Mouse (Mus musculus) R1 (cell line): ENCODE results near the gene Arid5a.

Experiments
- DNase-seq: peaks from one replicate; pipeline ENCODE4 v3.0.0-alpha.2; 2018; ENCODE audit warnings: low read depth, low spot score

Arid5a gene

DNA sequence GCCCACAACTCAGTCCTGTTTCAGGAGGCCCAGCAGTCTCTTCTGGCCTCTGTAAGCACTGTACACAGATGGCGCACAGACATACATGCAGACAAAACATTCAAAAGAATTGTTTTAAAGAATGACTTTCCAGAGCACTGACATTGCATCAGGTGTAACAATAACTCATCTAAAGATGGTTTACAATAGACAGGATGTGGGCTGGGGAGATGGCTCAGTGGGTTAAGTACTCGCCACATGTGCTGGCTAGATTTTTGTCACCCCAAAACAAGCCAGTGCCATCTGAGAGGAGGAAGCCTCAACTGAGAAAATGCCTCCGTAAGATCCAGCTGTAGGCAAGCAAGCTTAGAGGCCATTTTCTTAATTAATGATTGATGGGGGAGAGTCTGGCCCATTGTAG is 13.1 kb upstream of the Arid5a start:
- DNase-seq = no peak

DNA sequence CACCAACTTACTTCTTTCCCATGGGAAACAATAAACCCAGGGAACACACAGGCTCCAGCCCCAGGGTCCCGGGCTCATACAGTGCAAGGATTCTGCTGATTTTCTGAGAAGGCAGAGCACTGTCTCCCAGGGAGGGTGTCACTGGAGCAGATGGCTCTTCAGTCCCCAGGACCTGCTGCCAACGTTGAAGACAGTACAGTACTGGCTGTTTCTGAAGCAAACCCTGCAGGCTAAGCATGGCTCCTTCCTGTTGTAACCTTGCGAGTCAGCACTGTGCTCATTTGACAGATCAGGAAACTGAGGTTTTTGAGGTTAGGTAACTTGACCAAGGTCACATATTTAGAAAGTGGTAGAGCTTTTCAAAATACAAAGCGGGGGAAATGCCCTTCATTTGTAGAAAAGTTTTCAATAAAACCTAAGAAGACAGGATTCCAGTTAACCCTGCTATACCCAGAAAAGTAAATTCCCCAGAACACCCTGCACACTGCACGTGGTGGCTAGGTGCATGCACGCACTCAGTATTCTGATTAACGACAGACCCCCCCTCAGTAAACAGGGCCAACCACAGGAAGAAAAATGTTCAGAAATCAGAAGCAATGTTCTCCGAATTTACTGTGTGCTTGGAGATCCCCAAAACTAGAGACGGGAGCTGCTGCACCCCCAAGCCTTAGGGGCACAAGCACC is 10.9 kb upstream of the Arid5a start:
- no peak for DNase-seq

DNA sequence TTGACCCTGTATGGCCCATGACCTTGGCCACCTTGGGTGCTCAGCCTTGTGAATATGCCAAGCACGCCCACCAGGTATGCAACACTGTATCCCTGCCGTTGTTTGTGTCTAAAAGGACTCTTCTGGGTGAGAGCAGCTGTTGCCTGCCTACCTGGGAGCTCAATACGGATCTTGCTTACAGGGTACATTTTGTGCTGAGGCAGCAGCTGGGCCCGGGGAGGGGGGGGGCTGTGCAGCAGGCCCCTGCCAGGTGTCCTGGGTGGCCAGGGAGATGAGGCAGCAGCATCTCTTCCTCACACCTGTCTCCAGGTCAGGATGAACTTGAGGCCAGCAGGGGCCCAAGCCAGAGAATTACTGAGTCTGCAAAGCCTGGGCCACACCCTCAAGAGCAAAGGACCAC is 9.4 kb upstream of the Arid5a start:
- no peak for DNase-seq

DNA sequence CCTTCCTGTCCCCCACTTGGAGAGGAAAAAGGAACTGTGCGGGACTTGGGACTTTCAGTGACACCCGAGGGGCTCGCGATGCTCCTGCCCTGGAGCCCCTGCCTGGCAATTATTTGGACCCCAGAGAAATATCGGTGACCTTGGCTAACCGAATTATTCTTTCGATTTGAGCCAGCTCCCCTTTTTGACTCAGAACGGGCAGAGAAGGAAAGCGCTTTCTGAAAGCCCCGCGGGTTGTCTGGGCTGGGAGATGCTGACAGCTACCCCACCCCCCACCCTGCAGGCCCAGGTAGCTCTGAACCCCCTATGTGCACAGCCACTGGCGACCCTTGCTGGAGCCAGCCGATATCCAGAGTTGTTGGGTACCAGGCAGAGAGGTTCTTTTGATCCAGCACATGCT is 8.4 kb upstream of the Arid5a start:
- no peak for DNase-seq

DNA sequence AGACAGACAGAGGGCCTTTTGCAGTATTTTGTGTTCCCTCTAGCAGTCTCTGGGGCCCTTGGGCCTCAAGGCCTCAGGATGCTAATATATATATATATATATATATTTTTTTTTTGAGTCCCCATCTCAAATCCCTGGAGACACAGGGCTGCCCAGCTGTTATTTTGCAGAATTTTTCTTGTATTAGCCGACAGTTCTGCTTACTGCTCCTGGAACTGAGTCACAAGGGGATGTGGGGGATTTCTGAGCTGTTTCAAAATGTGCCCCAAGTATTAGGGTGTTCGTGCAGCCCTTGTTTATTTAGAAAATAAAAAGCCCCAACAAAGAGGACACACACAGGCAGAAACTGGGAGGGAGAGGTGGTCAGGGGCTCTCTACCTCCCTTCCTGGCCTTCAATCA is 7.9 kb upstream of the Arid5a start:
- no peak for DNase-seq

DNA sequence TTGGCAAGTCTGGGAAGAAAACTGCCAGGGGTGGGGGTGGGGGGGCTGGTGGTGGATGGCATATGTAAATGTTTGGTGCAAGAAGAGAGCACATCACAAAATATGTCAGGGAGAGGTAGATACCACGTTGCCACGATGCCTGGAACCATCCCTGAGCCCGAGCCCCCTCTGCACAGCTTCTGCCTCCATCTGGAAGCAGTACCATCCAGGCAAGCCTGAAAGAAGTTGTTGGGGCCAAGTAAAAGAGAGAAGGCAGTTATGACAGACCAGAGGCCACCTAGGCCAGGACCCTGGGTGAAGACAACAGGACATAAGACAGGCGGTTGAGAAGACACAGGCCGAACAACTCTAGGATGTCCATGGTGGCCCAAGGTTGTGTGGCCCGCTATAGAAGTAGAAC is 7.0 kb upstream of the Arid5a start:
- DNase-seq = no peak

DNA sequence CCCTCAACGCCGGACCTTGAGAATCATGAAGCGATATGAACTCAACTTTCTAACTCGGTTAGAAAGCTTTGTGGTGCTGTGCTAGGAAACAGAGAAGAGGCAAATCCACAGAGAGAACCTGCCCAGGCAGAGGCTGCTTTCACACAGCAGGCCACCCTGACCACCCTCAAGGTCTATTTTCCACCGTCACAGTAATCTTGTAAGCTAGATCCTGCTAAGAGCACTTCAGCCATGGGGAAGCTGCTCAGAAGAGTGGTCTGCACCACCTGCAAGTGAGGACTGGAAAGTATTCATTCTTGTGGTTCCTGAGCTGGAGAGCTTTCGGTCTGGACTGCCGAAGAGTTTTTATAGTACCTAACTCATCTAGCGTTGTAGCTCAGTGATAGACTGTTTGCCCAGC is 5.3 kb upstream of the Arid5a start:
- no peak for DNase-seq

DNA sequence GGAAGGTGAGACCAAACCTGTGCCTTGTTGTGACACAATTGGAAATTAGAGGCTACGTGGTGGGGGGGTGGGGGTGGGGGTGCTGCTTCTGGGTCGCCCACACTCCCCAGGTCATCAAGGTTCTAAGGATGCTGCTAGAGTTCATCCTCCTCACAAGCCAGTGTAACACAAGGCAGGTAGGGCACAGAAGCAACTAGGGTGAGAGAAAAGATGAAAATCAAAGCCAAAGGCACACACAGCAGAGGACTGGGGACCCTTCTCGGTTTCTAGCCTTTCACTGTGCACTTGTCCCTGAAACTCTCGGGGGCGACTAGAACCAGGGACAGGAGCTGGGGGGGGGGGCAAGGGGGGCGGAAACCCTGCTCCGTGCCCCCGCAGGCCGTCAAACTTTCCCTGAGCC is 4.6 kb upstream of the Arid5a start:
- DNase-seq = no peak

DNA sequence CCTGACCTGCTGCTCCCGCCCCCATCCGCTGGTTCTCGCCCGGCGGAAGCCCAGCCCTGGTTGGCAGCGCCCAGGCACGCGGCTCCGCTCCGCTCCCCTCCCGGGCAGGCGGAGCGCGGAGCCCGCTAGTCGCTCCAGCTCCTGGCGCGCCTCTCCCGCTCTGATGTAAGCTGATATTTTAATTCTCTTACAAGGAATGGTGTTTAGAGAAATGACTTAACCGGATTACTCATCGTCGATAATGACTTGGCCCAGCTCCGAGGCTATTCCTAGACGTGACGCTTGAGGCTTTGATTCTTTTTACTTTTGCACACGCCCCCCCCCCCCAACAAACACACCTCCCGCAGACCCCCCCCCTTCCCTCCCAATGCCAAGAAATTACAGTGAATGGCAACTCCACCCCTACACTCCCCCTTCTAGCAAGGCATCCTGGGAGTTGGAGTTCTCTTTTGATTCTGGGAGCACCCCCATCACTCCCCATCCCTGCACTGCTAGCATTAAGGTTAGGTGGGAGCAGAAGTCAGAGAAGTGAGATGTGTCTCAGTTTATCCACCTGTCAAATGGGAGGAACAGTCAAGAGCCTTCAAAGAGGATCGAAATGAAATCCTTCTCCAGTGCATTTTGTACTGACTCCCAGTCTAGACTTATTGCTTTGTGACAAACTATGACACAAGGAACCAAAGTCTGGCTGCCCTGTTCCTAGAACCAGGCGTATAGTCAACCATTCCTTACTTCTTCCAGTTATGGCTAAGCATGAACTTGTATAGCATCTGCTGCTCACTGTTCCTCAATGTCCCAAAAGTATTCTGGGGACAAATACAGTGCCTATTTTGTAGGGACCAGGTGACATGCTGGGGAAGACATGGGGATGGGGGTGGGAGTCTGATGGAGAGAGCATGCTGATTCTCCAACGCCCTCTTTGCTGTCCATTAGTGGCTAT is 3.9 kb upstream of the Arid5a start:
- DNase-seq = peak; percentile 67

DNA sequence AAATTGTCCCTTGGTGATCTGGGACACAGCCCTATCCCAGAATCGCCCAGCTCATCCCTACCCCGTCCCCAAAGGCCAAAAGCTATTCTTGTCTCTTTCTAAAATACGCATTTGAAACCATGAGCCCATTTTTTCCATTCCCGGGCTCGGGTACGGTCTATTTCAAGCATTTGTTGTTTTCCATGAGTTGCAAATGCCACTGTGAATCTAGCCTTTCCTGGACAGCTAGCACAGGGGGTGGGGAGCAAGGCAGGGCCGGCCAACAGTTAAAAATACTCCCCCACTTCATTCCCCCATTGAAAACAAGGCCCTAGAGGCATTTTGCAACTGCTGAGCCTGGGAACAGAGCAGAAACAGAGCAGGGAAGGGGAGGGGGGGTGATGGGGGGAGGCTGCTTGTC is 2.8 kb upstream of the Arid5a start:
- DNase-seq = no peak

DNA sequence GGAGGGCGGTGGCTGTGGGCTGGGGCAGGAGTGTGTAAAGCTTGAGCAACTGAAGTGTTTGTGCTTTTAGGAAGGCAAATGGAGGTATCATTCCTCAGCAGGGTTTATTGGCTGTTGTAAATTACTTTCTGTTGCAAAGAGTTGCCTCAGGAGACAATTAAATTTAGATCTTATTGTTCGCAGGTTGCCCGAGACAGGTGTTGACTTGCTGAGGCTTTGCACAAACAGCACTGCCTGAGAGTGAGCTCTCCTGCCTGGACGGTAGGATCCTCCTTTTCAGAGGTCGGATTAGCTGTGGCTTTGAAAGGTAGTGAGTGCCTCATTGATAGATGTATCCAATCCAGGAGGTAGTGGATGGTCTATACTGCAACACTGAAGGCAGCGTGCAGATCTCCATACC is 1.4 kb upstream of the Arid5a start:
- no peak for DNase-seq

DNA sequence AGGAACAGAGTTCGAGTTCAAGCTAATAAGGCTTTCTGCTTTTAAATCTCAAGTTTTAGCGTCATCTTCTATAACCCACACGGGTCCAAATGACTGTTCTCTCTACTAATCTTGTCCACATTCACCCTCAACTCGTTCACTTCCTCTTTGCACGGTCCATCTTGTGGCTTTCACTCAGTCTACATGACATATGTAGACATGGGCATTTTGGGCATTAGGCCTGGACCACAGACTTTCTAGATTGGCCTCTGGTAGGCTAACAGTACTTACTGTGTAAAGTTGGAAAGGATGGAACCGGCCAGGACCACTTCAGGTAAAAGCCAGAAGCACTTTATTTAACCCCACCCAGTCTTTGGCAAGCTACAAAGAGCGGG is 425 bp upstream of the Arid5a start:
- DNase-seq = no peak

DNA sequence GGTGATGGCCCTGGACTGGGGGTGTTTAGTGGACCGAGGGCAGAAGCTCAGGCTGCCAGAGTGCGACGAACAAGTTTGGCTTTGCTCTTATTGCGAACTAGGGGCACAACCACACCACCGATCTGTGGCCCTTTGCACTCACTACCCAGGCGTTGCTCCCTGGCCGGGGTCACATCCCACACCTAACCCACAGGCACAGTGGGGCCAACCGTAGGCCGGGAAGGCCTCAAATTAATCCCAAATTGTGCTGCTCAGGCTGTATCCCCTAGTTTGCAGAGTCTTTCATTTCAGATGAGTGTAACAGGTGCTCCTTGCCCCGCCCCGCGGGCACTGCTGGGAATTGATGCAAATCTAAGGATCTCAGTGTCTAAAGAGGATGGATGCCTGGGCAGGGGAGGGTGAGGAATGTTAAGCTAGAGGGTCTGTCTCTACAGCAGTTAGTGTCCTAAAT is 943 bp downstream of the Arid5a start:
- DNase-seq = peak; percentile 46

DNA sequence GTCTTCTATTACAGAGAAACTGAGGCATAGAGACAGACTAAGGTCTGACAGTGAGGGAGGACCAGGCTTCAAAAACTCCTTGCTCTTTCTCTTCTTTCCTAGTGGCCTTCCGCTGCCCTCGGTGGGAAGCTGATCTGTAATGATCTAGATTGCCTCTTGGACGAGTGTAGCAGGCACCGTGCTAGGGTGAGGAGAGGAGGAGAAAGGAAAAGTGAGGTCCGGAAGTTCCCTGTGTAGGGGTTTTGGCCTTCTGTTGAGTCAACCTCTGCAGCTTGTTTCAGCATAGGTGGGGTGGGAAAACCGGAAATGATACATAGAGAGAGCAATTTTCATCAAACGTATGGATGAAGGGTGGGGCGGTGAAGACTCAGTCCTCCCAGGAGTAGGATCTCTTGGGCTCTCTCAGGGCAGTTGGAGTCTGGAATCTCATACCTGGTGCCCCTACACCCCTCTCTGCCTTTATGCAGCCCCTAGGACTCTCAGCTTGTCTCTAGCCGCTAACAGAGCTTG is 1.5 kb downstream of the Arid5a start:
- no peak for DNase-seq

DNA sequence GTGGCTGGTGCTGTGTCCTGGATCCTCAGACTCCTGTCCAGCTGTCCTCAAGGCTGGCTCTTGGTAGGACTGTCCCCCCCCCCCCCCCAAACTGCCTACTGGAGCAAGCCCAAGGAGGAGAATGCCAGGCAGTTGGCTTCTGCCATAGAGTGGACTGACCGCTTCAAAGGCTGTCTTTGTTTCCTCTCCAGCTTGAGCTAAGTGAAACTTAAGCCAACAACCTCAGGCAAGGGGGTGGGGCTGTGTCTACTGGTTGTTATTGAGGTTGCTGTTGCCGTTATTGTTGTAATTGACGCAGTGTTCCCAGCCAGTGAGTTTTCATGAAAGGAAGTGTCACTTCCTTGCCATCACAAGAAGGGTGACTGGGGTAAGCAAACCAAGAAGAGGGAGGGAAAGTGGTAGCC is 2.0 kb downstream of the Arid5a start:
- no peak for DNase-seq

DNA sequence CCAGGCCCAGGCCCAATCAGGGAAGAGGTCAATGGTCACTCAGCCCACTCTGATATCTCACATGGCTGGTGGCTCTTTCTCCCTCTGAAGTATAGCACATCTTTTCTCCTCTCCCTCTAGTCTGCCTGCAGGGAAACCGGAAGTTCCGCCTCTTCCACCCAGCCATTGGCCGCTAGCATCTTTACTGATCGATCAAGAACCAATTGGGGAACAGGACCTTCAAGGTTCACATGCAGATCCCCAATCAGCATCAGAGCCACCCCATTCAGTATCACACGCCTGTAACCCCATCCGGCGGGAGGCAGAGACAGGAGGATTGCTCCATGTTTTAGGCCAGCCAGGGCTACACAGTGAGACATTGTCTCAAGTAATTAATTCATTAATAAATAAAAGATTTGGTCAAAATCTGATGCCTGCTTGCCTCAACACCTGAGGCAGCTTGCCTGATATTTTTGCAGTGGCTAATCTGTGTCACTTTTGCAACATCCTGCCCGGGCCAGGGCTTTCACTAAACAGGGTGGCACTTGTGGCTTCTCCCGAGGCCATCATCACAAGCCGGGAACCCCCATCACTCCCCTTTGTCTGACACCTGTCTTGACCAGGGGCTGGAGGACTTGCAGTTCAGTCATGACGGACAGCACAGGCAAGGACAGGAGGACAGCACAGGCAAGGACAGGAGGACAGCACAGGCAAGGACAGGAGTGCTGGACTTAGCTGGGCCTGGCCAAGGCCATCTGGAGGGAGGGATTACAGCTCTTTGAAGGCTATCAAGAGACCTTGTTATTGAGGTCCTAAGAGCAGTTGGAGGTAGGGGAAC is 7.6 kb downstream of the Arid5a start:
- DNase-seq = peak; percentile 98

DNA sequence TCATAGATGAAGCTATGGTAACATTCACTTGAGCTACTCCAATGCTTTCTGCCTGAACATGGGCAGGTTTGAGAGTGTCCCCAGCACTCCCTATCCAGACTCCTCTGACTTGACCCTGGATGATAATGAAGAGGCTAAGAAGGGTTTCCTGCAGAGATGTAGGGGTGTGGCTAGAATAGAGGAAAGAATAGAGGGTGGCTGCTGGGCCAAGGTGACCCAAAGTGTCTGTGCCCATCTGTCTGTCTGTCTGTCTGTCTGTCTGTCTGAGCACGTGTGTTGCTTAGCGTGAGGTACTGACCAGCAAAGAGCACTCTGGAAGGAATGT is 8.2 kb downstream of the Arid5a start:
- peak; percentile 33 for DNase-seq

DNA sequence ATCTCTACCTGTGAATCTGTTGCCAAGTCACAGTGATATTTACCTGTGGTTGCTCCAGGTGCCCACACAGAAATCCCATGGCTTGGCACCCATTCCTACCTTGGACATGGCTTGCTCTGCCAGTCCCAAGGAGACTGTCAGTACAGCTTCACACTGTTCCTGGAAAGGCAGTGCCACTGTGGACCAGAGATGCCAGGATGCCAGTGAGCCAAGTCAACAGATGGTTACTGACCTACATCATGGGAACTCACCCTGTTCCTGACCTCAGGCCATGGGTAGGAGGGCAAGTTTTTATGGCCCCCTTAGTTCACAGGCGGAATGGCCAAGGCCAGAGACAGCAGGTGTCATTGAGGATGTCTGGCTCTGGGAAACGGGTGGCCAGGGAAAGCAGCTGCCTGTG is 13.6 kb downstream of the Arid5a start:
- no peak for DNase-seq

DNA sequence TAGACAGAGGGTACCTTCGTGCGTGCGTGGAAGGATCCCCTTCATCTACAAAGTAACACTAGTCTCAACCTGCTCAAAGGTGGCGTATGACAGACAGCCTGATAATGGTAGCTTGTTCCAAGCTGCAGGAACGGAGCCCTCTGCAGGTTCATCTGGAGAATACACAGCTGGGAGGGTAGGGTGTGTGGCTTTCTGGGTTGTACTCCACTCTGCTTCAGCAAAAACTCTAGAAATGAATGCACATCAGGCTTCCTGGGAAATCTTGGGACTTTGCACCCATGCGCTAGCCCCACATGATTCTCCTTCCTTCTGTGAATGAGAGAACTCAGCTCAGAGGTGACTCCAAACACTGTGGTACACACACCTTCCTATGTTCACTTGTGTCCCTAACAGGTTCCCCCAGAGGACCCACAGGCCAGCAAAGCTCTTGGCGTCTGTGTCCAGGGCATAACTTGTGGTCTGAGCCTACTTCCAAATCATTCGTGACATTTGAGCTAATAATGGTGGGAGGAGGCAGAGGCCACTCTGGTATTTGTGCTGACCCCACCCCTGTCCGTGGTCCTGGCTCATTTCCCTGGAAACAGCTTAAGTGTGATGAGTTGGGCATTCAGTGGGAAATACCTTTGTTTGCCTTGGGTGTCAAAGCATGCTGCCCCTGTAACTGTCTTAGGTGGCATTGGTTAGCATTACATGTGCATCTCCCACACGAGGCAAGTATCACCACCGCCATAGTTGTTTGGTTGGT is 14.5 kb downstream of the Arid5a start:
- DNase-seq = peak; percentile 61

DNA sequence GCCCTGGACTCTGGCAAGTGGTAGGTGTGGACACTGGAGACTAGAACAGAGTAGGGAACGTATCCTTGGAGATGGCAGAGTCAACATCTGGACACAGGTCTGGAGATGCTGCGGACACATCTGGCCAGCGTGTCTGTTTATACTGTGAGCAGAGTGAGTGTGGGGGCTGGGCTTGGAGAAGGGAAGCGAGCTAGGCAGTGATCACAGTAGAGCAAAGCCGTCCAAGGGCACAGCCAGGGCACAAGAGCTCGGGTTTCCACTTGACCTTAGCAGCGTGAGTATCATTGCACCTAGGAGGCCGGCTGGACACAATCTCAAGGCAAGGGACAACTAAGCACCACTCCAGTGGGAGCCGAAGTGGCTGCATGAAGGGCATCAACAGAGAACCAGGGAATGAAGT is 15.5 kb downstream of the Arid5a start:
- DNase-seq = no peak

DNA sequence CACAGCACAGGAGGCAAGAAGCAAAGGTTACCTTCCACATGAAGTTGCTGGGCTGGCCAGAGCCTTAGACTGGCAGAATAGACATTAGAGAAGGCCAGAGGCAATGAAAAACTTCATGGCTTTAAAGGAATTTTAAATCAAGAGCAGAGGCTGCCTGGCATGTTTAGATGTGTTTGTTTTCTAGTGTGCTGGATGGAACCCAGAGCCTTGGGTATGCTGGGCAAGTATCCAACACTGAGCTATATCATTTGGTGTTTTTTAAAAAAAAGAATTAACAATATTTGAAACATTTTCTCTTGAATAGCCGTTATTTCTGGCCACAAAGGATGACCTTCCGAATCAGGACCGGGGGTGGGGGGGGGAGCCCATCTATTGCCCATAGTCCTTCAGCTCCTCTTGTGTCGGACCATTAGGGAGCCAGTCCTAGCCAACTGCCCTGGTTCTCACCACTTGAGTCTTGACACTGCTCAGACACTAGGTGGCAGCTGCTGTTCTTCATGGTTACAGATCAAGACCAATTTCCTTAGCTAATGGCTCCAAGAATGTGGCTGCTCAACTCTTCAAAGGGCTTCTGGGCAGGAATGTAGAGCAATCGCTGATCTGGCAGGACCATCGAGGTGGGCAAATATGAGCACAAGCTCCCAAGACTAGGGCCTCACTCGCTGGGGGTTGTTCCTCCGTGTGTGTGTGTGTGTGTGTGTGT is 16.4 kb downstream of the Arid5a start:
- peak; percentile 83 for DNase-seq
